Mouse (Mus musculus) cerebellum, postnatal 10 days (tissue): ENCODE results near the gene Wars2.

Experiments used
- DNase-seq, 2 experiments: peaks; one replicate each; pipeline ENCODE4 v3.0.0; 2021; ENCODE audit warnings: mixed read lengths in 2 of 2

Wars2 gene

DNA sequence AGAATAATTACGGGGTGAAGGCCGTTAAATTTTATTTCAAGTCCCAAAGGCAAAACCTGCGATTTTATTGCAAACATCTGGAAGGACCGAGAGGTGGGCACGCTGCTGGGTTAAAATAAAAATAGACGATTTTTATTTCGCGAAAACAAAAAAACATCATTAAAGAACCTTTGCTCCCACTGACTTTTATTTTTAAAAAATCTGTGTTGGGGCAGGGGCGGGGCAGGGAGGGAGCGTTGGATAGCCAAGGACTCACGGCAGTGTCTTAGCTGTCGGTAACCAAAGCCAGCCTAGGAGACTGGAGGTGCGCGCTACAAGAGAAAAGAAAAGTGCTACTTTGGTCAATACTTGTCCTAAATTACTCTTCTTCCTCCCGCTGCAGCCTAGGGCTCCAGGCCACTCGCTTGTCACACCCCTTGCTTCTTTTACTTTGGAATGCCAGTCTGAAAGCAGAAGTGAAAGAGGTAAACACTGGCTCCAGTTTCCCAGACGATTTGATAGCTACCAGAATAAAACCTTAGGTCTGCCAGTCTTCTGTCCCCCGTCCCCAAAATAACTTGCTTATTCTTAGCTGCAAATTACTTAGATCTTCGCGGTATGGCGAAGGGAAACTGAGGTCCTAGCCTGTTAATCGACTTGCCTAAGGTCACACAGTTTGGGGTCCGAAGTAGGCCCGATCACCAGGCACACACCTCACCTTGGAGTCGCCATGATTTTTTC lies 108.1 kb downstream of the Wars2 start:
- DNase-seq = peak in 1 of 2 experiments; percentile 16

DNA sequence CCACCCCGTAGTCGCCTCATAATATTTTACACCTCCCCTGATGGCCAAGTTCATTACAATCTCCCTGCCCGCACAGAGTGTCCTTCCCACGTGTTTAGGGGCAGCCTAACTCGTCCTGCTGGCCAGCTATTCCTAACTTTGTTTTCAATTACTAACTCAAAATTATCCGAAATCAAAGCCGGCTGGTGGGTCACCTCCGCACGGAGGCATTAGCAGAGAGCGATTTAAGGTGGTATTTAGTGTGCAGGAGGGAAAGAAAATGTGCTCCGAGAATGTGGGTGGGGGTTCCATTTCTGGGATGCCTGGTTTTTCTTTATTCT lies 108.6 kb downstream of the Wars2 start:
- peak in 1 of 2 experiments; percentile 14 for DNase-seq

DNA sequence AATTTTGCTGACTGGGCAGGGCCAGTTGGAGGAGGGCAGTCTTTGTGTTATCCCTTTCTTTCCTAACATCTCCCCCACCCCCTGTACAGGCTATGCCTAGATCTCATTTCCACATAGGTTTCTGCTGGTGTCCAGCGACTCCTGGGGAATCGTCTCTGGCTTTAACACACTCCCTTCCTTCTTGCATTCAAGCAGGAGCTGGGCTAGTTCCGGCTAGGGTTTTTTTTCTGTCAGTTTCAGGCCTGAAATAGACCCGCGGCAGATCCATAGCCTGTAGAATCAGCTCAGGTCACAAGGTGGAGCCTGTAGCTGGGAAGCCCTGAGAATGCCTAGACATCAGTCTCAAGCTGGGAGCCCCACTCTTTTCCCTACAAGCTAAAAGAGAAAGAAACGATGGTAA lies 109.0 kb downstream of the Wars2 start:
- peak in 1 of 2 experiments; percentile 51 for DNase-seq

DNA sequence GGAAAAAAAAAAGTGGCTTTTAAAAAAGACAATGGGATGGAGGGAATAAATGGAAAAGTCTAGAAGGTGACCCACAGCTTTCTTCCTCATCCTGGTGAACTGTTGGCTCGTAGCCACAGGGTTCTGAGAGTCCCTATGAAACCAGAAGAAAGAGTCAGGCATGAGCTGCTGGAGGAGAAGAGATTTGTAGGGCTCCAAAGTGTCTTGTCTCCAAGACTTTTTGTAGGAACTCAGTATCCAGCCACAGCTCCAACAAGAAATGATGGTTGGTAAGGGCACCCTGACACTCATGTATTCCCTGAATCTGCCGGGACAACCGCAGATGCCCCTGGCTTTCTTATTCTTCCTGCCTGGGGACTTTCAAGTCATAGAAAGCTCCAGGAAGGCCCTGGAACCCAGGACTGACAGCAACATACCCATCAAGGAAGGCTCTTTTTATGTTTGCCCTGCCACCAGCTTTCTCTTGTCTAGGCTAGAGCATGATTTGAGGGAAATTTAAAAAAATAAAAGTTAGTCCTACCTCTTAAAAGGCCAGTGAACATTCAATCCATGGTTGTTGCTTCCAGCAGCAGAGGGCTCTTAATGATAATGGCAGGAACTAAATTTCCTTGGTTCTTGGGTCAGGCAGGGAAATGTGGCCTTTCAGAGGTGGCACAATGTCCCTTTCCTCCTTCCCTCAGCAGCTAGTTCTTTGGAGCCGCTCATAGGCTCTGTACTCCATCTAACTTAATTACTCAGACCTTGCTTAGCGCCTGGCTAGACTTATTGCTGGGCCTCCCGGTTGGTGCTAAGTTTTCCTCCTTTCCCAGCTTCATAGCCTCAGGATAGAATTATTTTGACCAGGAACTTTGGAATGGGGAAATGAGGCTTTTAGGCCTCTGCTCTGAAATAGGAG lies 110.7 kb downstream of the Wars2 start:
- DNase-seq = no peak

DNA sequence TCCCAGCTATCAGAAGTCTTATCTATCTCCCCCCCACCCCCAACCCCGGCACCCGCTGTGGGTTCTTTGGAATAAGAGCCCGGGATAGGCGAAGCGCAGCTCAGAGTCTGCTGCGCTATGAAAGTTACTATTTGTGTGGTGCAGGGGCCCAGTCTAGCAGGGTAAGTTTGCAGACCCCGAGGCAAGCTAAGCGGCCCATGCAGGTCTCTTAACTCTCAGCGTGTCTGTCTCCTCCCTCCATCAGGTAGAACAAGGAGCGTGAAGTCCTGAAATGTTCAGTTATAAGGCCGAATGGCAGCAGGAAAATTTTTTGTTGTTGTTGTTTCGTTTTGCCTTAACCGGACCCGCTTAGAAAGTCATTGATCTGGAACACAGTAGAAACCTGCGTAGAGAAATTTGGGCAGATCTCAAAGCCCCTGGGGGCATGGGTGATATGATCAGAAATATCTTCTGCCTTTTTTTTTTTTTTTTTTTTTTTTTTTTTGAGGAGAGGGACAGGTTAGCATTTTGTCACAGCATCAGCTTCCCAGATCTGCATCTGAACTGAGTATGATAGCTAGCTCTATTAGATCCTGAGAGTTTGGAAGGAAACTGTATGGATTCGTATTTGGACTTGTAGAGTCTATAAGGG lies 111.7 kb downstream of the Wars2 start:
- DNase-seq = peak in 1 of 2 experiments; percentile 9

DNA sequence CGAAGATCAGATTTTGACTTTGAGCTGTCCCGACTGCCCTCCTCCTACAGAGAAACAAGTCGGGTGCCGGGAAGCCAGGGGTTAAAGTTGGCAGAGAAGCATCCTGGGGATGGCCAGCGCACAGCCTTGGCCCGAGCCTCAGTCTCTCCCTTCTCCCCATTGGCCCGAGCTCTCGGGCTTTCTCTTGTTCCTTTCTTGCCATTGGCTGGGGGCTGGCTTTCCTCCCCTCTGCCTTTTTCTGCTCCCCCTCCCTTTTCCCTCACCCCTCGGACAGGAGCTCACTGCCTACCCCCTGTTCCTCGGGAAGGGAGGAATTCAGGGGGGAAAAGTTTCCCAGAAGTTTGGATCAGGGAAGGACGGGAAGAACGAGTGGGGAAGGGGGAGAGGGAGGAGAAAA lies 112.2 kb downstream of the Wars2 start:
- DNase-seq = peak in 1 of 2 experiments; percentile 25

DNA sequence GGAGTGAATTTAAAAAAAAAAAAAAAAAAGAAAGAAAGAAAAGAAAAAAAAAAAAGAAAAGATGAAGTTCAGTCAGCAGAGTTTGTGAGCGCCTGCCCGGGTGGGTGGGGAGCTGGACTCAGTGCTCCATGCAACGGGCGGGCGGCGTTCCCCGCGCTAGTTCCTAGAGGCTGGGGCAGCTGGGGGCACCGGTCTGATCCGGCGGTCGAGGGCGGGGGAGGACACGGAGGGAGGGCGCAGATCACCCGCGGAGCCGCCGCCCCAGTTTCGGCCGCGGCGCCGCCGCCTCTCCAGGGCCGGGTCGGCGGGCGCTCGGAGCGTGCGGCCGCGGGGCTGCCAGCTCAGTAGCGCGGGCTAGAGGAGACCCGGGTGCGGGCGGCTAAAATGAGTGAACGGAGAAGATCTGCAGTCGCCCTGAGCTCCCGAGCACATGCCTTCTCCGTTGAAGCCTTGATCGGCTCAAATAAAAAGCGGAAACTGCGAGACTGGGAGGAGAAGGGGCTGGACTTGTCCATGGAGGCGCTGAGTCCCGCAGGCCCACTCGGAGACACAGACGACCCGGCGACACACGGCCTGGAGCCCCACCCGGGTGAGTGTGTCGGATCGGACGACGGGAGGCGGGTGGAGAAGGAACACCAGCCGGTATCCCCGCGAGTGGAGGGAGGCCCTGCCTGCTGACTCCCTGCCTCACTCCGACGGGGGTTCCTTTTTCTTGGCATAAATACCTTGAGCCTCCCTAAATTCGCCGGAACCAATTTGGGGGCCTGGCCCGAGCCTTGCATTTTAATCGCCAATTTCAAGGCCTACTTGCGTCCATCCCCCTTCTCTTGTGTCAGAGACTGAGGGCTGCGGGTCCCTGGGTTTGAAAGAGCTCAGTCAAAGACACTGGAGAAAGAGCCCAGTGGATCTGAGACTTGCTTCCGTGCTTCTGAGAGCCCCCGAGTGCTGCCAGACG lies 112.9 kb downstream of the Wars2 start:
- peak; percentile 50 to 55 for DNase-seq

DNA sequence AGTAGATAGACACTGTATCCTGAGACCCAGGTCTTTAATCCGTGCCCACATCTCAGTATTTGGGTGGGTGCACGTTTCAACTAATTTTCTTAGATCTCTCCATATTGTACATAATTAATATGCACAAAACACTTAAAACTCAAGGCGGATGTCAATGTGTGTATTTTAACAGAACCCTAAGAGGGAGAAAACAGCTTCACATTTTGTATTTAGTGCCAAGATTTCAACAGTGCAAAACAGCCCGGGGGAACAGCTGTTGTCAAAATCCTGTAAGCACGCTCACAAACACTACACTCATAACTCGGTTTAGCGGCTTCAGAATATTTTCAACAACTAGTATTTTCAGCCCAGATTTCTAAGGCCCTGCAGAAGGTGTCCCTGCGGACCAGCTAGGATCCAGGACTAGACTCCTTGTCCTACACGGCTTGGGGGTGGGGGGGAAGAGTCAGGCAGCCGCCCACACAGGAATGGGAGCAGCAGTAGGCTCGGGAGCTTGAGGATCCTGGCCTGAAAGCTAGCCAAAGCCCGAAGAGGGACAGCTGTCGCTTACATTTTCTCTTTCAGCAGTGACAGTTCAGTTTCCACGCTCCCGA lies 113.8 kb downstream of the Wars2 start:
- DNase-seq = peak; percentile 49 to 56

DNA sequence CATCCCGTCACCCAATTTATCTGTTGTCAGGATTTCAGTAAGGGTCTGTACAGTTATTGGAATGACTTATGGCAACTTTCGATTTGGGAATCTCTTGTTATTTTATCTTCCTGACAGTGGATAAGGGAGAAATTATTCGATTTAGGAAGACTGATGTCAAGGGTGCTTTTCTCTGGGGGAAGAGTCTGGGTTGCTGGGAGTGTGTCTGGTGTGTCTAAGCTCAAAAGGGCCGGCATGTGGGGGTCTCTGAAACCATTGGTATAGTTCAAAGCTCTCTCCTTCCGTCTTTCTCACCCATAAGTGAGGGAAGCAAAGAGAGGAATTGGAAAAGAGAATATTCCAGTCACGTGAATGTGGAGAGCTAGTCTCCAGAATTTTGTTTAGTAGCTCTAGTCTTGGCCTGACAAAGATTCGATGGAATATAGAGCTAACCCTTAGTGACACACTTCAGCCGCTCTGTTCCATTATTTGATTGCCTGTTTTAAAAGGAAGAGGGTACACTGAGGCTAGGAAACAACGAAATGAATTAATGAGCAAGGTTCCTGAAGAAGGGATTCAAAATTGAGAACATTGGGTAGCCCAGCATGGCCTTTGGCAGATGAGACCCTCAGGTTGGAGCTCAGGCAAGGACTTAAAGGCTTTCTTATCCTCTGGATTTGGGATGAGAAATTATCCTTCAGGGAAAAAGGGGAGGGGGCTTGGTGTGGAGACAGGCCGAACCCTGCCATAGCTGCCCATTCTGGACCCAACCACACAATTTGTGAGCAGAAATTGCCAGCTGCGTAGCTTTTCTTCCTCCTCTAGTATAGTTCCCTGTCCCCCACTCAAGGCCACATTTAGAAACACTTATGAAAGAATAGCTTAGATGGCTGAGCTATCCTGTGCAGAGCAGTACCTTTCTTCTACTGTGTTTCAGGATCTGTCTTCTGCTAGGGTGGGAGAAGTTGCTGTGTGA lies 114.8 kb downstream of the Wars2 start:
- DNase-seq = peak in 1 of 2 experiments; percentile 27

DNA sequence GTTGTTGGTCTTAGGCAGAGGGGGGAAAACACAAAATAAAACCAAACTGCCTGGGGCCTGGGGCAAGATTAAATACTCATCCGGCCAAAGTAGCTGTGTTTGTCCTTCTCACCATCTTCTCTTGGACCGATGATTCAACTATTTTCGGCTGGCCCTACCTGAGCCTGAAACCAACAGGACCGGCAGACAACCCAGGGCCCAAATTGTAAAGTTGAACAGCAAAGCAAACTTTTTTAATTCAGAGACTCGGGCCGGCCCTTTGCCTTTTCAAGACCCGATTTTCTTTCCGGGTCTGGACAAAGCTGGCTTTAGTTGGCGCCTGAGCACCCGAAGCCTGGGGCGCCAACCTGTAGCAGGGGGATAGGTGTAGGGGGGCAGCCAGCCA lies 115.5 kb downstream of the Wars2 start:
- DNase-seq = peak in 1 of 2 experiments; percentile 30

DNA sequence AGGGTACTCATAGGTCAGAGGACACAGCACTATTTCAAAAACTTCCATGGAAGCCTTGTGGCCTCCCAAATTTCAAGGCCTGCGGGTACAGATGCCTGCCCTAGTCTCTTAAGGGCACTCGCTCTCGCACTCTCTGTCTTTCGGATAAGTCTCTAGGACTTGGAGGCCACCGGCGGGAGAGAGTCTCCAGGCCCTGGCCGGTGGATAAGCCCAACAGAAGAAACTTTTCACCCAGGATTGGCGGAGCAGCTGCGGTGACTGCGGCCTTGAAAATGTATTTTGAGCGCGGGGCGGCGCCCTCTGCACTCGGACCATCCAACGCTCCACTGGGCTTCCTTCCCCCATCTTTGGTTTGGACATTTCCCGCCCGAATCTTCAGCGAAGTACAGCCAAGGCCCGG lies 115.9 kb downstream of the Wars2 start:
- peak in 1 of 2 experiments; percentile 40 for DNase-seq

DNA sequence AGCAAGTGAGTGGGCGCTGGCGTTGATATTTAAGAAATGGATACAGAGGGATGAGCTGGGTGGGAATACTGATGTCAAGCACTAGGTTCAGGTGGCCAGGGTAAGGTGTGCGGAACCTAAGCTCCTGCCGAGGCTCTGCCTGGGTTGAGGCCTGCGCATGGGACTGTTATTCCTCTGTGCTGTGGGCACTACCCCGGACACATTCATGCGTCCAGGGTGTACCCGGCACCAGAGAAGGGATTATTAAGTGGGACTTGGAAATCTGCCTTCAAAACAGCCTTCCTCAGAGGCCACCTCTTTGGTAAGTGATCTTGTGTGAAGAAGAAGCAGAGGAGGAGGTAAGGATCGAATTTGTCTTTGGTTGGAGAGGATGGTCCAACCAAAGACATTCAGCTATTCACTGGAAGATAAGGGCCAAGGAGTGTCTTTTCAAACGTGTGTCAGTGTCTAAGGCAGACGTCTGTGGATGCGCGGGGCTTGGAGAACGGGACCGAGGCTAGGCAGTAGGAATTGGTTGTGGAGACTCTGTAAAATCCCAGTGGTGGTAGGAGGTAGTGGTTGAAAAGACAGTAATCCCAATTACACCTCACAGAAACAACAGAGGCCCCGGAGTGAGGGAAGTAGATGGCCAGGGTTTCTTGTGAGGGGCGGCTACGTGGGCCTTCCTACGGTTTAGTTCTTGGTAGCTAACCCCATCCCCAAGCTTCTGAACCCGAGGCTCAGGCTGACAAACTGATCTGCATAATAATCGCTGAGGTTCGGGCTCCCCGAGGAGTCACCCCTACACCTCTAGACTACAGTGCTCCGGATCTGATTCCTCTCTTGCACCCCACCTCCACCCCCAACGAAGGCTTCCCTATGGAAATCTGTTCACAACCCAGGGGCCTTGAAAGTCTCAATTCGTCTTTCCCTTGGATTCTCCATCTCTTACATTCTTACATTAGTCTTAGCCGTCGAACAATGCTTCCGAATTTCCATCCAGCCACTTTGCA lies 117.0 kb downstream of the Wars2 start:
- DNase-seq = peak in 1 of 2 experiments; percentile 33

DNA sequence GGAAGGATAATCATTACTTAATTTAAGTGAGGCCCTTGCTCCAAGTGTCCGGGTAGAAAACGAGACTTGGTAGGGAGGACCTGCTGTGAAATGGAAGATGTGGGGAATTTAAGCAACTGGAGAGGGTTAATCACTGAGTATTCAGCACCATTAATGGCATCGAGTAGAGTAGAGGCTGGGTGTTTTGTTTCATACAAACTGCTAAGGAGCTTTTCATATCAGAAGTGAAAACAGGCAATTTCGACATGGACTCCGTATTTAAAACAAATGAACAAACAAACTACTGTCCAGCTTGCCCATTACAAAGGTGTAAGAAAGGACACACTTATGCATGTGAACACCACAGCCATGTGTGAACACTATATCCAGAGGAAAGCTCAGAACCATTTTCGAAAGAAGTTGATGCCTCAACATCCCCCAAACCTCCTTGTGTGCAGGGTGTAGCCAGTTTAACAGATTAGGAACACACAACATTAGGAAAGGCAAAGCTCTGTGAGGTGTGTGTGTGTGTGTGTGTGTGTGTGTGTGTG lies 118.9 kb downstream of the Wars2 start:
- peak in 1 of 2 experiments; percentile 23 for DNase-seq

DNA sequence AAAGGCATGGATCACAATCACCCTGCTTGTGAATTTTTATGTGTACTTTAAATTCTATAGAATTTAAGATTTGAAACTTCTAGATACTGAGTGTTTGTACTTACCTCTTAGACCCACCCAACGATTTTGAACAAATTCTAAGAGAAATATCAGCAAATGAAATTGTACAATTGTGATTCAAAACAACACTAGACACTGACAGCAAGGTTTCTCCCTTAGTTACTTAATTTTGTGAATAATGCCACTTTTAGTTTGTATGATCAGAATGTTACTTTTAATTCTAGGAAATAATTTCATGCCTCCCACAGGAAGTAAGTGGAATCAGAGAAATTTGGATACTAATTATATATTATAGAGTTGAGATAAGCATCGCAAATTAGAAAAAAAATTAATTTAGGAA lies 119.5 kb downstream of the Wars2 start:
- no peak for DNase-seq

DNA sequence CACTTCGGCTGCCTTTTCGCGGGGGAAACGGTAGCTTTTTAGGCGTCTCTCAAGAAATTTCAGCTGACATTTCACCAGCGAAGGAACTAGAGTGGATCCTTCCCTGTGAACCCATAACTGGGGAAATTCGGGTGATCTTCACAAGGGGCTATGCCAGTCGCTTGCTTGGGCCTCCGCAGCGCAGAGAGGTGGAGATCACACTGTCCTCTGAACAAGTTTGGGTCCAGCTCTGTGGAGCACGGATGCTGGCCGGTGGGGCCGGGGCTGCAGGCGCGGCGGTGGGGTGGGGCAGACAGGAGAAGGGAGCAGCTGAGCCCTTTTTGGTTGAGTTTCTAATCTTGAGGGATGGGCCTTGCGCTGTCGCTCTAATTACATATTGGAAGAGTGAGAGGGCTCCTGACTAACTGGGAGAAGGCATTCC lies 120.5 kb downstream of the Wars2 start:
- DNase-seq = peak in 1 of 2 experiments; percentile 29

DNA sequence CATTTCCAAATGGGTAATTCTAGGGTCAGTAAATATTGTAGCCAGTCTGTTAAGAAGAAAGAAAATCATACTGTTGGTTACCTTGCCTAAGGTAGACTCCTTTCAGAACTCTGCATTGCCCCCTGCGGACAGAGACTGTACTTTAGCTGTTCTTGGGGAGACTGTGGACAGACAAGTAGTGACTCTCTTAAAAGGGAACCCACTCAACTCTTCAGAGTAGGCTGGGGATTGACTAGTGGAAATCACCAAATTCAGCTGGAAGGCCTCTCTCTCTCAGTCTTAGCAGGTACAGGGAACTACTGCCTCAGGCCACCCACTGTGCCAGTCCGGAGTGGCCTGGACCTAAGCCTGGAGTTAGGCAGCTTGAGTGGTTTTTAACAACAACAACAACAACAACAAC lies 121.1 kb downstream of the Wars2 start:
- DNase-seq = peak in 1 of 2 experiments; percentile 14

DNA sequence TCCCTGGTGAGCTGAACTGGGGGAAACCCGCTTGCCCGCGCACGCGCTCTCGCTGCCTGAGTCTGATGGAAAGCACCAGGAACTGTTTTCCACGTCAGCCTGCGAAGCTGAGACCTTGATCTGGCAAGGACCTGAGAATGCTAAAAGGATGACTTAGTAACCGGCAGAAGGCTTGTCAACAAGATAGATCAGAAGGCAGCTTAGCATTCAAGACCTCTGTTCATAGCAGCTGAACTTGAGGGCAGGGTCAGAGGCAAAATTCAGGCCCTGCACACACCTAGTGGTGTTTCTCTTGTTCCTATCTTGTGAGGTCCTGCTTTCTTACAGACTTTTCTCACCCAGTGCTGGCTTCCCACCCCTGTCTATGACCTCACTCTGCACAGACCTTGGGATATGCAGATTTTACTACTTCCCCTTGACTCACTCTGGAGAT lies 122.6 kb downstream of the Wars2 start:
- DNase-seq = no peak

DNA sequence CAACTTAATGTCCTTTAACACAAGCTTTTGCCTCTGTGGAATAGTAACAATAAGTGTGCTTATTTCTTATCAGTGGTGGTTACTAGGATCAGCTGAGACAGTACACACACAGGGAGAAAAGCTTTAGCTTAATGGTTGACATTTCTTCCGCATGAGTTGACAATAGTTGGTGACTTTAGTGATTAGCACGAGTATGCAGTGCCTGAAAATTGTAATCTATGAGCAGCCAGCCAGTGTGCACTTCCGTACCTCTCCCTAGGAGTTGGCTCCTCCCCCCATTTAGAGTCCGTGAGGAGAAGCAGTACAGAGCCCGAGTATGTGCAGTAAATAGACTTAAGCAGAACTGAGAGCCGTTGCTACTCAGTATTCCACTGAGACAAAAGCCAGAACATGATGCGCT lies 123.8 kb downstream of the Wars2 start:
- no peak for DNase-seq

DNA sequence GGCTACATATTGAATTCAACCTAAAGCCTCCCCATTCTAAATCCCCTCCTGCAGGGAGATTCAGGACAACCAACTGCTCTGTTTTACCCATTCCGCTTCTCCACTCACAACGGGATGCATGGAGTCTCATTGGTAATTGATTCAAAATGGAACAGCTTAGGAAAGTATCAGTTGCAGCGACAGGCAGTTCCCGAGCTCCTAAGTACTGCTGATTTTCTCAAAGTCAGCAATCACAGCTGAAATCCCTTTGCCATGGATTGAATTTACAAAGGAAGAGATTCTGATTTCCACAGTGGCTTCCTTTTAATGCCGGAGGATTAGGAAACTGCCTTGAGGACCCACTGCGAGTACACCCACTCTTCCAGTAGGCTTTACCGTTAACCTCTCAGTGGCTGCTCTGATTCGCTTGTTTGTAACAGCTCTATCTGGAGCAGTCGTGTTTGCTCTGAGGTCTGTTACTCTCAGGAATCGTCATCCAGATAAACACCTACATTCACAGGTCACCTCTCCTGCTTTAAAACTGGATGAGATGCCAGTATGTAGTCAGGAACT lies 126.0 kb downstream of the Wars2 start:
- no peak for DNase-seq
